Mouse (Mus musculus) brain, embryonic 14.5 days (tissue): ENCODE data around the gene Orai3.

ENCODE experiments used
- CTCF ChIP-seq: fragments of 200-500 bp; IDR thresholded peaks from 2 replicates; pipeline ENCODE4 v1.5.1; 2012; ENCODE audit warnings: inconsistent platforms, mild to moderate bottlenecking, moderate library complexity, borderline replicate concordance; ENCODE audit not compliant: insufficient read depth, insufficient read length; ENCODE audit errors: extremely low read depth
- POLR2A ChIP-seq: fragments of 200-500 bp; IDR thresholded peaks from 2 replicates; pipeline ENCODE4 v1.6.1; 2012; ENCODE audit warnings: mild to moderate bottlenecking, inconsistent platforms, borderline replicate concordance; ENCODE audit not compliant: poor library complexity, insufficient read depth, insufficient read length, severe bottlenecking; ENCODE audit errors: extremely low read depth

DNA sequence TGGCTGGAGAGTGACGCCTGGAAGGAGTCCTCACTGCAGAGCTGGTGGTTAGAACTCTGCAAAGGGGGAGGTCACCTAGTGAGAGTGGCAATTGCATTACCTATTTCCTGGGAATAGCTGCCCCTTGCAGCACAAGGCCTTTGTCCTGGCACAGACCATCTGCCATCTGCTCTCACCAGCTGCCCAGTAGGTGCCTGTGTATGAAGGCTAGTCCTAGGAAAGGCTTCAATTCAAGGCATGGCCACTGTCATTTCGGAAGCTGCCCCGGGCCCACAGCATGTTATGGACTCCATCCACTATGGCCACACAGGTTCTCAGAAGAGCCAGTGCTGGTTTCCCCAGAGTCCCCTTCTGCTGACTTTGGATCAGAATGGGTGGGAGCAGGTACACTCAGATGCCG, 29.0 kb downstream of the Orai3 start:
- TF ChIP-seq POLR2A, result no peak
- TF ChIP-seq CTCF, result no peak
